Mouse (Mus musculus) cerebellum, adult 11 months (tissue): ENCODE results near the gene Aadacl2.
A peak's percentile ranks its signal among the peaks of the same experiment; 100 is the strongest.

ENCODE experiments used
- DNase-seq: peaks from one replicate; pipeline ENCODE4 v3.0.0; 2022

The Aadacl2 gene

GRCm38 (mm10) chr3:60006443-60006842 is at the start of gene Aadacl2:
Aadacl2 (plus strand) TSS chr3:60006743.
- no peak for DNase-seq

GRCm38 (mm10) chr3:59970891-59971290 is 35.7 kb upstream of the Aadacl2 start:
- DNase-seq: no peak

- DNase-seq: no peak
These were observed 32.0 kb upstream of the Aadacl2 start for GRCm38 (mm10) chr3:59974591-59974990.

GRCm38 (mm10) chr3:60003622-60004021 is 2.9 kb upstream of the Aadacl2 start:
- DNase-seq: no peak

- no peak for DNase-seq
These were observed 18.9 kb downstream of the Aadacl2 start, which contains the start of gene Aadac for GRCm38 (mm10) chr3:60025417-60025816. Aadac (plus strand) TSS chr3:60025717.

- no peak for DNase-seq
These were observed 25.0 kb downstream of the Aadacl2 start for GRCm38 (mm10) chr3:60031511-60031910.

- DNase-seq: no peak
These were observed 39.8 kb downstream of the Aadacl2 start for GRCm38 (mm10) chr3:60046221-60046913.

GRCm38 (mm10) chr3:60053231-60053927 is 46.8 kb downstream of the Aadacl2 start:
- DNase-seq: no peak

GRCm38 (mm10) chr3:60053931-60054330 is 47.4 kb downstream of the Aadacl2 start:
- no peak for DNase-seq

- DNase-seq: no peak
These were observed 49.9 kb downstream of the Aadacl2 start for GRCm38 (mm10) chr3:60056451-60056850.

GRCm38 (mm10) chr3:60057070-60057808 is 50.7 kb downstream of the Aadacl2 start:
- peak; percentile 21 for DNase-seq

- DNase-seq: no peak
These were observed 51.2 kb downstream of the Aadacl2 start for GRCm38 (mm10) chr3:60057809-60058082.
